In genomic region chr13:37860789-37861188, GRCm38 (mm10) we compare ENCODE assay signal across 19 mouse cellular contexts.
DNase-seq lines count a peak whose midpoint lies in the region; ATAC-seq and TF ChIP-seq lines count a peak whose summit lies in the region.
"Had no signal": no experiment of that assay in that cellular context is flagged by ENCODE, and none has a peak within 500 bp of the region (broad histone marks: within the 10 kb centered on the region; RNA-seq: fewer than 3 reads in every experiment).

No protein-coding gene starts in this region.

- WGBS in limb, embryonic 15.5 days, result 71% methylated on average over 3 of the region's 3 CpGs
- WGBS in limb, embryonic 10.5 days, result 88% methylated on average over 3 of the region's 3 CpGs
- 88% methylated on average over 3 of the region's 3 CpGs for WGBS in embryonic facial prominence, embryonic 10.5 days
- WGBS in liver, postnatal 0 days (ENCODE audit: insufficient replicate concordance), result 54% methylated on average over 3 of the region's 3 CpGs
- 92% methylated on average over 3 of the region's 3 CpGs for WGBS in midbrain, embryonic 16.5 days

- TF ChIP-seq CTCF in MEL (IDR thresholded peaks at IDR 0.05 in 2 of 3, conservative IDR thresholded peaks at IDR 0.05 in 1 of 3; ENCODE audit: control insufficient read depth in 1 of 3, insufficient read depth in 1 of 3, low read depth in 2 of 3, low read length in 3 of 3, poor library complexity in 1 of 3, severe bottlenecking in 1 of 3), result no peak
- no peak for TF ChIP-seq CTCF in liver, postnatal 0 days (IDR thresholded peaks at IDR 0.05; ENCODE audit: low read depth)

- H3K9ac ChIP-seq in limb, embryonic 15.5 days, result no peak overlapping the region
- H3K9ac ChIP-seq in MEL (ENCODE audit: control insufficient read depth, low read depth, low read length, poor library complexity, severe bottlenecking), result peak overlapping the region; percentile 38
- H3K9ac ChIP-seq in liver, postnatal 0 days (replicated peaks), result no peak overlapping the region
- no peak overlapping the region for H3K9ac ChIP-seq in midbrain, embryonic 16.5 days (ENCODE audit: low read depth, low read length)

- no peak overlapping the region for H3K4me2 ChIP-seq in limb, embryonic 15.5 days
- H3K4me2 ChIP-seq in liver, postnatal 0 days (ENCODE audit: low read depth, low read length), result peak overlapping the region; percentile 46
- no peak overlapping the region for H3K4me2 ChIP-seq in midbrain, embryonic 16.5 days (ENCODE audit: low read length)
- H3K4me2 ChIP-seq: heart, embryonic 11.5 days; midbrain, embryonic 11.5 days had no signal

- TF ChIP-seq POLR2A in MEL (IDR thresholded peaks at IDR 0.05; ENCODE audit: control insufficient read depth in 1 of 2, insufficient read depth in 1 of 2, low read depth in 1 of 2, low read length in 2 of 2, poor library complexity in 1 of 2), result no peak; a peak in 1 of 4 replicates

- no peak for ATAC-seq in limb, embryonic 15.5 days (ENCODE audit: insufficient number of reproducible peaks, low FRiP score, low TSS enrichment, low read depth)
- no peak for ATAC-seq in liver, postnatal 0 days
- no peak for ATAC-seq in midbrain, embryonic 16.5 days
- ATAC-seq: forebrain, embryonic 16.5 days had no signal

- no peaks in the 10 kb centered on the region for H3K9me3 ChIP-seq in limb, embryonic 15.5 days
- no peaks in the 10 kb centered on the region for H3K9me3 ChIP-seq in limb, embryonic 10.5 days (replicated peaks)
- H3K9me3 ChIP-seq in MEL (replicated peaks; ENCODE audit: insufficient read depth, low read length), result no peaks in the 10 kb centered on the region
- no peaks in the 10 kb centered on the region for H3K9me3 ChIP-seq in embryonic facial prominence, embryonic 10.5 days
- no peaks in the 10 kb centered on the region for H3K9me3 ChIP-seq in liver, postnatal 0 days (ENCODE audit: low read length)
- H3K9me3 ChIP-seq in midbrain, embryonic 16.5 days (replicated peaks; ENCODE audit: control insufficient read depth, low read length, poor library complexity, severe bottlenecking), result no peaks in the 10 kb centered on the region
- H3K9me3 ChIP-seq: hindbrain, embryonic 10.5 days had no signal

- H3K27ac ChIP-seq in limb, embryonic 15.5 days, result 0 out of 2 replicates have a peak overlapping the region, but pooled peaks have one; percentile 64
- no peak overlapping the region for H3K27ac ChIP-seq in limb, embryonic 10.5 days
- H3K27ac ChIP-seq in MEL (ENCODE audit: control insufficient read depth, low read depth, low read length), result peak overlapping the region; percentile 65
- peak overlapping the region; percentile 67; the same call in 1 of the 2 replicates for H3K27ac ChIP-seq in embryonic facial prominence, embryonic 10.5 days (replicated peaks)
- H3K27ac ChIP-seq in liver, postnatal 0 days (ENCODE audit: low read depth), result peak overlapping the region; percentile 80
- no peak overlapping the region for H3K27ac ChIP-seq in midbrain, embryonic 16.5 days (ENCODE audit: low read length)

- no peak for TF ChIP-seq RAD21 in MEL (IDR thresholded peaks at IDR 0.05; ENCODE audit: low read depth, low read length)

- no peaks in the 10 kb centered on the region for H3K36me3 ChIP-seq in limb, embryonic 15.5 days
- H3K36me3 ChIP-seq in limb, embryonic 10.5 days, result no peaks in the 10 kb centered on the region
- peaks cover 0 to 66% of the 10 kb centered on the region in 2 experiments; a peak in 2 of 4 replicates for H3K36me3 ChIP-seq in MEL (ENCODE audit: control insufficient read depth in 1 of 2, insufficient read depth in 2 of 2, low read length in 2 of 2)
- no peaks in the 10 kb centered on the region; the same call in 1 of the 2 replicates for H3K36me3 ChIP-seq in embryonic facial prominence, embryonic 10.5 days (replicated peaks)
- H3K36me3 ChIP-seq in liver, postnatal 0 days (replicated peaks; ENCODE audit: insufficient read depth, low read length), result peaks cover 4% of the 10 kb centered on the region; the same call in 1 of the 2 replicates
- H3K36me3 ChIP-seq in midbrain, embryonic 16.5 days (ENCODE audit: control insufficient read depth, insufficient read depth, low read length), result no peaks in the 10 kb centered on the region
- H3K36me3 ChIP-seq: hindbrain, embryonic 10.5 days had no signal

- H3K27me3 ChIP-seq in limb, embryonic 15.5 days, result no peaks in the 10 kb centered on the region
- H3K27me3 ChIP-seq in limb, embryonic 10.5 days (ENCODE audit: low read depth, poor library complexity, severe bottlenecking), result no peaks in the 10 kb centered on the region
- no peaks in the 10 kb centered on the region for H3K27me3 ChIP-seq in MEL (ENCODE audit: control insufficient read depth in 1 of 2, insufficient read depth in 2 of 2, low read length in 2 of 2)
- no peaks in the 10 kb centered on the region for H3K27me3 ChIP-seq in embryonic facial prominence, embryonic 10.5 days (replicated peaks; ENCODE audit: low read depth, poor library complexity, severe bottlenecking)
- H3K27me3 ChIP-seq in liver, postnatal 0 days (ENCODE audit: insufficient read depth, low read length), result no peaks in the 10 kb centered on the region
- no peaks in the 10 kb centered on the region for H3K27me3 ChIP-seq in midbrain, embryonic 16.5 days (ENCODE audit: control insufficient read depth, insufficient read depth, low read depth, low read length)

- no peak overlapping the region for H3K4me3 ChIP-seq in limb, embryonic 15.5 days
- H3K4me3 ChIP-seq in limb, embryonic 10.5 days, result no peak overlapping the region
- H3K4me3 ChIP-seq in MEL (ENCODE audit: control insufficient read depth in 1 of 2, insufficient read depth in 1 of 2, low read depth in 2 of 2, low read length in 2 of 2), result no peak overlapping the region; a peak in 1 of 4 replicates
- no peak overlapping the region for H3K4me3 ChIP-seq in embryonic facial prominence, embryonic 10.5 days
- no peak overlapping the region for H3K4me3 ChIP-seq in liver, postnatal 0 days (ENCODE audit: low read depth, low read length)
- no peak overlapping the region for H3K4me3 ChIP-seq in midbrain, embryonic 16.5 days (ENCODE audit: low read depth, low read length)
- H3K4me3 ChIP-seq: hindbrain, embryonic 10.5 days; myocyte had no signal

- H3K4me1 ChIP-seq in limb, embryonic 15.5 days, result peaks cover 47% of the 10 kb centered on the region
- H3K4me1 ChIP-seq in limb, embryonic 10.5 days, result peaks cover 36% of the 10 kb centered on the region
- peaks cover 33 to 55% of the 10 kb centered on the region in 2 experiments for H3K4me1 ChIP-seq in MEL (ENCODE audit: control insufficient read depth in 1 of 2, insufficient read depth in 2 of 2, low read length in 2 of 2)
- peaks cover 56% of the 10 kb centered on the region for H3K4me1 ChIP-seq in embryonic facial prominence, embryonic 10.5 days
- peaks cover 77% of the 10 kb centered on the region for H3K4me1 ChIP-seq in liver, postnatal 0 days (ENCODE audit: insufficient read depth)
- H3K4me1 ChIP-seq in midbrain, embryonic 16.5 days (ENCODE audit: control insufficient read depth, insufficient read depth, low read length), result peaks cover 11% of the 10 kb centered on the region

- H3K79me2 ChIP-seq in MEL (ENCODE audit: control insufficient read depth, insufficient read depth, low read length, poor library complexity), result peaks cover 46% of the 10 kb centered on the region

- DNase-seq in limb, embryonic 10.5 days (ENCODE audit: low spot score), result no peak
- DNase-seq in MEL (ENCODE audit: low read depth, low spot score), result peak; percentile 40
- no peak for DNase-seq in embryonic facial prominence, embryonic 10.5 days (ENCODE audit: low spot score)
- no peak for DNase-seq in liver, postnatal 0 days
- DNase-seq in adrenal gland, postnatal 25 days, result no peak
- no peak for DNase-seq in layer of hippocampus, postnatal 25 days (ENCODE audit: extremely low spot score in 1 of 2, low spot score in 1 of 2)
- DNase-seq: adrenal gland, adult 2 months; cerebellum, postnatal 25 days; gastrocnemius, postnatal 14 days; kidney, adult 11 months; lung, adult 18-20 months; thymus, postnatal 4 days had no signal

- TF ChIP-seq EP300 in MEL (IDR thresholded peaks at IDR 0.05; ENCODE audit: low read depth in 1 of 2, low read length in 2 of 2), result no peak; a peak in 1 of 4 replicates
- TF ChIP-seq EP300 in liver, postnatal 0 days (IDR thresholded peaks at IDR 0.05; ENCODE audit: low read depth), result no peak

TF ChIP-seq in MEL, 35 proteins besides CTCF, POLR2A, EP300 and RAD21:
- TF ChIP-seq SIN3A (IDR thresholded peaks at IDR 0.05; ENCODE audit: low read length) (0 out of 2 replicates have a peak, but pooled peaks have one; percentile 14), ETS1 (IDR thresholded peaks at IDR 0.05; ENCODE audit: low read depth, low read length) (peak; percentile 19; the same call in 1 of the 2 replicates), GABPA (IDR thresholded peaks at IDR 0.05; ENCODE audit: low read depth, low read length) (no peak)

Comparison
In these comparisons a context has a peak if more than half of its experiments do, and no peak if none do; other contexts are left out.
1. H3K27ac ChIP-seq: peak in limb, embryonic 15.5 days (single experiment), MEL (single experiment), embryonic facial prominence, embryonic 10.5 days (single experiment) and liver, postnatal 0 days (single experiment); none in limb, embryonic 10.5 days (single experiment) and midbrain, embryonic 16.5 days (single experiment).